Mouse (Mus musculus) spleen, postnatal 10 days (tissue): ENCODE measurements around the gene Cryge.
"Not testable (repeated sequence)": the region's sequence is repeated elsewhere in the genome, so short reads cannot be mapped to it uniquely, and the experiment has no call there.

Experiments used
- DNase-seq, 2 experiments: peaks; one replicate each; pipeline ENCODE4 v3.0.0; 2021 to 2022; ENCODE audit warnings: low spot score in 2 of 2

The Cryge gene

DNA sequence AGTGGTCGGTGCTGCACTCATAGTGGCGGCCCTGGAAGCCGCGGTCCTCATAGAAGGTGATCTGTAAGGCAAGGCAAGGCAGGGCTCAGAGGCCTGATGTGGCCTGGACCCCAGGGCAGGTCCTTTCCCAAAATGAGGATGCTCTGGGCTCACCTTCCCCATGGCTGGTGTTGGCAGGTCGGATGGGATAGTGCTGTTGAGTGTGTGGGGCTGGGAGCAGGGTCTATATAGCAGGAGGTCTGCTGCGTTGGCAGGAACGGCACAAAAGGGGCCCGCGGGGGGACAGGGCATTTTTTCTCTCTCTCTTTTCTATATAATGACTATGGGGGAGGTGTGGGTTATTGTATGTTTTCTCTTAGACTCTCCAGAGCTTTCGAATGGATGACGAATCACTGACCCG, at the start of gene Cryge:
Gene Cryge (minus strand): TSS at position 198 of the 400 bp plus-strand sequence.
- not testable (repeated sequence) for DNase-seq

DNA sequence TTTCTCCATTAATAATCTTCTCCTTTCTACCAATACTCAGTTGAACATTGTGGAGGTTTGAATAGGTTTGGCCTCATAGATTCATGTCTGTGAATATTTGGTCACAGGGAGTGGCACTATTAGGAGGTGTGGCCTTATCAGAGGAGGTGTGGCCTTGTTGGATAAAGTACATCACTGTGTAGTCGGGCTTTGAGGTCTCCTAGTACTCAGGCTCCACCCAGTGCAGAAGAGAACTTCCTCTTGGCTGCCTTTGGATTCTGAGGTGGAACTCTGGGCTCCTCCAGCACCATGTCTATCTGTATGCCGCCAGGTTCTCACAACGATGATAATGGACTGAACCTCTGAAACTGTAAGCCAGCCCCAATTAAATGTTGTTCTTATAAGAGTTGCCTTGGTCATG, 46.0 kb upstream of the Cryge start:
- no peak for DNase-seq

DNA sequence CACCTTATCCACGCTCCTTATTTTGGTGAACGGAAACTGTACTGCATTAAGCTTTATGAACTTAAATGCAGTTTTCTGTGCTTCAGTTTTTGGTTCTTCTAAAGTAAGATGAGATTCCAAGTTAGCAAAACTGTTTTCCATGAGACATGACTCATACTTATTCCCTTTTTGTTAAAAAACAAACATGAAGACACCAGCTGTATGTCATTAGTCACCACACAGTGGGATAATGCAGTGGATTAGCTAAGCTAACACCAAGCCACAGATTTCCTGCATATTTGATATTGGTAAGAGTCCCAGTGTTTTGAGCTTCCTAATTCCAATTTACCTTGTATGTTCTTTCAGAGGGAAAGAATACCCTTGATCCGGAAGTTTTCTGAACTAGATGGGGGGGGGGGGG, 40.6 kb upstream of the Cryge start:
- no peak for DNase-seq

DNA sequence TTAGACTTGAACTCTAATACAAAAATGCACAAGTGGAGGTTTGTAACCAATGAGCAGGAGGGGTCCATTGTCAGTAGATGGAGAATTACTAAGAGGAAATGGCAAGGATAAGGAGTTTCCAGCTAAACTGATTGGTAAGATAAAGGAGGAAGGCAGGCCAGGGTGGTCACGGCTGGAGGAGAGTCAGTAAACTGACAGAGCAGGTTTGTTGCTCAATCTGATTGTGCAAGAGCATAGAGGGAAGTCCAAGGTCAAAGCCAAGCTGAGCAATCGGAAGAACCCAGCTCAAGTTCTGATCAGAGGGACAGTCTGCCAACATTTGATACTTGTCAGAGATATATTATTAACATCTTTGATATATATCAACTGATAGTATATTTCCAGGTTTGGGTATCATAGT, 39.4 kb upstream of the Cryge start:
- DNase-seq, result no peak

DNA sequence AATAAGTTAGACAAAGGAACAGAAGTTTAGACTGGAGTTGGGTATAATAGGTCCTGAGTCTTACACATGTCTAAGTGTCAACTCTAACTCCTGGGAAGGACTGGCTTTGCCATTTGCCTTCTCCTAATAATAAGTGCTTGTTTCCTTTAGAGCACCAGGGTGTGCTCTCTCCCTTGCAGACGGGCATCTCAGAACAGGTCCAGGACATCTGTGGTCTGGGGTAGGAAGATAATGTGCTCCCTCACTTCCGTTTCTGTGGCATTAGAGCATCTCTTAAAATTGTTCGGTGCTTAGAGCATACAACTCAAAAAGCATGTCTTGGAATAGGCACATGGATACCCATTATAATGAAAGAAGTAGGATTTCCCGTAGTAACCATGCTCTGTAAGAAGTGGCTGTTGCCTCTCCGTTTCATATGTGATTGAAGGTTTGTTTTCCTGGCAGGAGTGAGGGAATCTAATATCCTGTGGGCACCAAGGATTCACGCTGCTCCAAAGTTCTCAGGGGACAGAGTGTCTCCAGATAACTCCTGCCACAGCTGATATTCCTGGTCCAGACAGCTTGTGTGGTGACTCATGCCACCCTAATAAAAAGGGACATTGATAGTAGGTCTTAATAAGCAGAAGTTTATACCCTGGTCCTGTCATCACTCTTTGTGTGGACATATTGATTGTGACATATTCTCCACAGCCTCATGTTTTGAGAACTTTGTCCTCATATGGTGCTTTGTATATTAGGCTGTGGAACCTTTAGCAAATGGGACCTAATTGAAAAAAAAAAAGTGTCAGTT, 37.8 kb upstream of the Cryge start:
- DNase-seq, result no peak

DNA sequence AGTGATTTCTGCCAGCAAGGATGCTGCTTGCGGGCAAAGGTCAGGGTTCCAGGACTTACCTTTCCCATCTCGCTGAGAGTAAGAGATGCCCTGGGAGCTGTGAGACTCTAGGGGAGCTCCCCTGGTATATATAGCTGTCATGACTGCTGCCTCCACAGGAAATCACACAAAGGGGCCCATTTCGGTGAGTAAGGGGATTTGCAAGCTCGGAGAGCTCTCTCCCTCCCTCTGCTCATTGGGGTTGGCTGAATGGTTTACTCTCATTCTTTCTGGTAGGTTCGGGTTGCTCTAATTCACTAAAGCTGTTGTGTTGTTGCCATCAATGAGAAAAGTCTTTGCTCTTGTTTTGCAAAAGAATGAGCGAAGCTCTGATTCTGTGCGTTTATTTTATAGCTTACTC, 31.2 kb upstream of the Cryge start, which contains the start of gene Crygb:
Gene Crygb (minus strand): TSS at position 101 of the 400 bp plus-strand sequence.
- no peak for DNase-seq

DNA sequence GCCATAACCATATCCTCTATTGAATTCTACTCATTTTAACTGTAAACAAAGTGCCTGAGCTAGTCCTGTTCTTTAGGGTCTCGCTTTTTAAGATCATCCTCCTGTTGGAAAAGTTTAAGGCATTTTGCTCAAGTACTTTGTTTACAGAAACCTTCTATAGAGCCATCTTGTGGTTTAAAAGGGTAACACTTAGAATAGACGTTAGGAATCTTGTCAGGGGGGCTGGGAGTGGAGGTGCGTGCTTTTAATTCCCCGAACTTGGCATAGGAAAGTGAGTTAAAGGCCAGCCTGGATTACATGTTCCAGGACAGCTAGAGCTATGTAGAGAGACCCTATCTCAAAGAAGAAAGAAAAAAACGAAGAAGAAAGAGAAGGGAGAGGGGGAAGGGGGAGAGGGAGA, 24.7 kb upstream of the Cryge start:
- DNase-seq, result no peak

DNA sequence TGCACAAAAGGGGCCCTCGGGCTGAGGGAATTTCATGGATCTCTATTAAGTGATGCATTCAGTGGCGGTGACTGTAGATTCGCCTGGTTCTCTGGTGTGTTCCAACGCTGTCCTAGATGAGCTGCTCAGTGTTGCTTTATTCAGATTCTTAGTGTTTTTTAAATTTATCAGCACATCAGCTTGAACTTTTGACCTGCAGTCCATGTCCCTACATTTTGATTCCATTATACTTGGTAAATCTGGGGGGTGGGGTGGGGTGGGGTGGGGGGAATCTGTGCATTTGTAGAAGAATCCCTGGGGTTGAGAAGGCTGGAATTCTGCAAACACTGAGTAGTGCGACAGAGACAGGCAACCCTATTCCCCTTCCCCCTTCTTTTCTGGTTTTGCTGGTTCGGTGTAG, 22.6 kb upstream of the Cryge start, which contains the start of gene Crygc:
Gene Crygc (minus strand): TSS at position 101 of the 400 bp plus-strand sequence.
- DNase-seq, result no peak

DNA sequence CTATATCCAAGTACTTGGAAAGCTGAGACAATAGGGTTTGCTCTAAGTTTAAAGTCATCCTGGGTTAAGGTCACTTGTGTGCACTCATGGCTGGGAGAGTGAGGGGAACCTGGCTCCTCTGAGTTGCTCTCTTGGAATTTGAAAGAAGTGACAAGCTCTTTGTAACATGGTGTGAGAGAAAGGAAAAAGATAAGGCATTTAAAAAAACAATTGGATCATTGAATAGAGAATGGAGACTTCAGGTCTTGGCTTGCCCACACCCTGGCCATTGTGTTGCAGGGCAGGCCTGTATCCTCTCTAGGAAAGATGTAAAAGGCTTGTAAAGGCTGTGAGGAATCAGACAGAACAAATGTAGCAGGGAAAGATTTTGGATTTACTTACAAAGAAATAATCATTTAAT, 16.9 kb upstream of the Cryge start:
- no peak for DNase-seq

DNA sequence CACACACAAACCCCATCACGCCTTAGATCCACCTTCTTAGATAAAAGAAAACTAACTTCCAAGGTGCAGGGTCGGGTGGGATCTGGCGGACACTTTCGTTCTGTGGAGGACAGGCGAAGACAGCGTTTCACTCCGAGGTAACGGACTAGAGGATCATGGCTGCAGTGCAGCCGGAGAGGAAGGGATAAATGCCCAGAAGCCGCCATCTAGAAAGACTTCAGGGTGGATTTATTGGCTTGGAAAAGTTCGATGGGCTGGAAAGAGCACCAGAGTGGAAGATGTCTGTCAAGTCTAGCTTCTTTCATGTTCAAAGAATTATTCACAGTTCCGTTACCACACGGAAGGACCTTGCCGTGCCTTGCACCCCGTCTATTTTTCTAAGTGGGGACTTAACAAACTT, 13.3 kb upstream of the Cryge start:
- no peak for DNase-seq

DNA sequence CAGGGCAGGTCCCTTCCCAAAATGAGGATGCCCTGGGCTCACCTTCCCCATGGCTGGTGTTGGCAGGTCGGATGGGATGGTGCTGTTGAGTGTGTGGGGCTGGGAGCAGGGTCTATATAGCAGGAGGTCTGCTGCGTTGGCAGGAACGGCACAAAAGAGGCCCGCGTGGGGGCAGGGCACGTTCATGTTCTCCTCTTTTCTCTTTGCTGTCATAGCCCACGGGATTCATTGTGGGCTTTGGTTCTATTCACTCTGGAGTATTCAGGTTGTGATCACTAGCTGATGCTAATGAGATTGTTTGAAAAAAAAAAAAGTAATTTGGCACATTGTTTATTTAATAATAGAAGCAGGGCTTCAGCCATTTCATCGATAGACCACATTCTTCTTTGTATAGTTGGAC, 12.4 kb upstream of the Cryge start, which contains the start of gene Crygd:
Gene Crygd (minus strand): TSS at position 101 of the 400 bp plus-strand sequence.
- no peak for DNase-seq

DNA sequence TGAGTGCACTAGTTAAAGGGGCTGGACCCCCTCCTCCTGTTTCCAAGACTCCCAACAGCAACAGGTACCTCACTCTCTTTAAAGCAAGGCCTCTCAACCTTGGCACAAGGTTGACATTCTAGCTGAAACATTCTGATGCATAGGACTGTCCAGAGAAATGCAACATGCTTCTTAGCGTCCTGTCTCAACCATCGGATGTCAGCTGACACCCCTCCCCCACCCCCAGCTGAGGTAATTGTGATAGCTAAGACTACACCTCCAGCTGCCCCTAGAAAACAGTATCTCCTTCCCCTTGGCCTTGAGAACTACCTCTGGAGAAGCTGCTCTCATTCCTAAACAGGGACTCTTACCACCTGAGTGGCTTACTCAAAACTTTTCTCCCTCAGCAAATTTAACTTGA, 1.2 kb upstream of the Cryge start:
- no peak for DNase-seq

DNA sequence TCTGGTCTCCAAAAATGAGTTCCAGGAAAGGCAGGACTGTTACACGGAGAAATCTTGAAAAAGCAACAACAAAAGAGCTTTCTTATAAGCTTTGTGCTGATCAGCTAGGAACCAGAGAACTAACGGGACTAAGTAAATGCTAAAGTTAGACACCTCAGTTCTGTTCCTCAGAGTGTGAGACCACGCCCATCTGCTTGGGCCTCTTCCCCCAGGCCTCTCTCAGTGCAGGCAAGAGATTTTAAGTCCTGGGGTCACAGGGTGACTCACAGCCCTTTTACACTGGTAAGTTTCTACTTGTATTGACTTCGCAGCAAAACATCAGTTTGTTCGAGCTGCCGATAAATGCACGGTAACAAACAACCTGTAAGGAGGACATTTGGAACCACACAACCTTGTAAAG, 747 bp upstream of the Cryge start:
- no peak for DNase-seq

DNA sequence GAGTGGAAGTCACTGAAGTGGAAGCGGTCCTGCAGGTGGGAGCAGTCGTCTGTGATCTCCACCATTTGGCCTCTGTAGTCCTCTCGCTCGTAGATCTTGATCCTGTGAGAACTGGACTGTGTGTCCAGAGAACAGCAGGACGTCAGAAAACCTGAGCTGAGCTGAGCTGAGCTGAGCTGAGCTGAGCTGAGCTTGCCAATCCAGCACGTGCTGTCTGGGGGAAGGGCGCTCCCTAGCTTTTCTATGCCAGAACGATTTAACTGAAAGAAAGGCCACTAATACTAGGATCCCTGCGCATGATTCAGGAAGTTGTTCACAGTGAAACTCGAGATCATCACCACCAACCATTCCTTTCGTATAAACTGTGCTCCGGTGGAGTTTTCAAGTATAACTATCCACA, 2.2 kb downstream of the Cryge start:
- DNase-seq, result no peak

DNA sequence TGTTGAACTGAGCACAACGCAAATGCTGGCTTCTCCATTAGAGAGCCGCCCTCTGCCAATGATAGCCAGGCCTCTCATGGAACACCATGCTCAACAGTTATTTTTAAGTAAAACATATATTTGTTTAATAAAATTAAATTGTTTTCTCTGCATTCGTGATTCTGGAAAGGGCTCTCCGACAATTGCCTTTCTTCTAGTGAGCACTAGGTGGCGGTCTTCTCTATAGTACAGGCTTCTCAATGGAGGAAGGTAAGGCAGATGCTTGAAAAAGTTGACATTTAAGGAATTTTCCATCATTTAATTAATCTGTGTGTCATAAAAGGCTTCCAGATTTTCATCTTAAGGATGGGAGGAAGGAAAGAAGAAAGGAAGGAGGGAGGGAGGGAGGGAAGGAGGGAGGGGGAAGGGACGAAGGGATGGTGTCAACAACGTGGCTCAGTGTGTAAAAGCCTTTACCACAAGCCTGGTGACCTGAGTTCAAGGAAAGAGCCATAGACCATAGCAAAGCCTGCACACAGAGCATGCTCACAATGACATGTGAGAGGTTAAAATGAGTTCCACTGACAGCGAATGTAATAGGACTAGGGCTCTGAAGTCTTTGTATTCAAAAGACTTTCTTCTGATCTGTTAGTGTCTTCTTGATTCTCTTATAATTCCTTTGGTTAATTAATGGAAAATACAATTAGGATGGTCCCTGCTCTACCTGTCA, 4.4 kb downstream of the Cryge start:
- DNase-seq, result peak in 1 of 2 experiments; percentile 20

DNA sequence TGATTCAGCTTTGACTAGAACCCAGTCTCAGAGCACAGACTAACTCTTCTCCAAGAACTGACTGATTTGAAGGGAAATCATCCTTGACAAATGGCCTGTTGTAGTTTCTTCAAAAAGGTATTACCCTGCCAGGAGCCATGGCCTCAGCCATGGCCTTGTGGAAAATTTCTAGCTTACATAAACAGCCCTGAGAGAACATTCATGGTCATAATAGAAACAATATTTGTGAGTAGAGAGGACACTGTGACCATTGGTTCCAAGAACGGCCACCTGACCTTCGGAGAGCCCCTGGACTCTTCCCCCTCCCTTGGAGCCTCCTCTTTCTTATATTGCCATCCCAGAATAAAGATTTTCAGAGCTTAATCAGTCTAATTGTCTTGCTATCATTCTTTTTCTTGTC, 7.5 kb downstream of the Cryge start:
- no peak for DNase-seq

DNA sequence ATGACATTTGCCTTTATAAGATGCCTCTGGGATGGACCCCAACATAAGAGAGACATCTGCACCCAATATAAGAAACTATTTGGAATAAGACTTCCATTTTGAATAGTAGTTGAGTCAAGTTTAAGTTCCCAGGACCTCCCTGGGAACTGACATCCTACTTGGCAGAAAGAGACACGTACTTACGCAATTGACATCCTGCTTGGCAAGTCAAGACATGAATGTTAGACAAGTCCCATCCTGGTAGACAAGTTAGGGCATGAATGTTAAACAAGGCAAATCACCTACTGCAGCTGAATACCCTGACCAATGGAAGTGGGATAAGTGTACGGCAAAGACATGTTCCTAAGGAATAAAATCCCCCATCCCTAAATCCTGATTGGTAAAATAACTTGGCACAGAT, 9.1 kb downstream of the Cryge start:
- DNase-seq, result no peak

DNA sequence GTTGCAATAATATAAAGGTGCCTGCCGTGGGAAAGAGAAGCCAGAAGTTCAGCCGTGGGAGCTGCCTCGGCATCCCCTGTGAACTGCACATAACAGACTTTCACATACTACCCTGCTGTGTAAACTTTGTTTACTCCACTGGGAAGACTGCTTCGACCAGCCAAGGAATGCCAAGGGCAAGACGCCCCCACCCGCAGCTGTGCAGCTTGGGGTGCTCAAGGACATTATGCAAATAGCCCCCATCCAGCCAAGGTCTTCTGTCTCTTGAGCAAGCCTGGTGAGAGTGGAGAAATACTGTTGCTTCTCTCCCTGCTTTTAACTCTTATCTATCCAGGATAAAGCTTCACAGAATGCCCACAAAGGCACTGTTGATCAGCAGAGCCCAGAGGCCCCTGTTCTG, 10.1 kb downstream of the Cryge start:
- no peak for DNase-seq

DNA sequence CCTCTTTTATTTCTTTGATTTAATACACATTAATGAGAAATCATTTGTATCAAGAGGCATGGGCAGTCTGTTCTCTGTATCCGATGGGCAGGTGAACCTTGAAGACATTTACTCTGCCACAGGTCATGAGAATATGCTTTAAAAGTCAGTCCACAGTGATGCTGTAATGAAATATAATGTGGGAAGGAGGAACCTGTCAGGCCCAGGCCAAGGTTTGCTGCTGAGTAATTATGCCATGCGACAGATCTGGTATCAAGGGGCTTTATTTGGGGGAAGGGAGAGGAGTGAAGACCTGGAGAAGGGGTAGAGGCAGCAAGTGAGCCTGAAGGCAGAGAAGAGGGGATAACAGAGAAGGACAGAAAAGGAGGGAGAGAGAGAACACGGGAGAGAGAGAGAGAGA, 11.3 kb downstream of the Cryge start:
- no peak for DNase-seq

DNA sequence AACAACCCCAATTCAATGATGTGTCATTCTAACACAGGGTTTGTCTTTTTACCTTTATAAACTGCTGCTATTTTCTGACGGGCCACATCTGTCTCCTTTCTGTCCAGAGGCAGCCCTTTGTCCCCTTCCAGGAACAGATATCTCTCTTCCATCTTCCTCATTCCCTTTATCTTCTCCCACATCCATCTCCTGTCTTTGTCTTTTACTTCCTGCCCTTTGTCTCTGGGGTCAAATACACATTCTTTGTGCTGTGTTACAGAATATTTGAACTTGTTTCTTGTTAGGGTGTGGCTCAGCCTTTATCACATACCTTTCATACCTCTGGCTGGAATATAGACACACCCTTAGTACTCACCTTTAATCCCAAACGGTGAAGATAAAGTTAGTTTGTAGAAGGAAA, 13.4 kb downstream of the Cryge start:
- no peak for DNase-seq

DNA sequence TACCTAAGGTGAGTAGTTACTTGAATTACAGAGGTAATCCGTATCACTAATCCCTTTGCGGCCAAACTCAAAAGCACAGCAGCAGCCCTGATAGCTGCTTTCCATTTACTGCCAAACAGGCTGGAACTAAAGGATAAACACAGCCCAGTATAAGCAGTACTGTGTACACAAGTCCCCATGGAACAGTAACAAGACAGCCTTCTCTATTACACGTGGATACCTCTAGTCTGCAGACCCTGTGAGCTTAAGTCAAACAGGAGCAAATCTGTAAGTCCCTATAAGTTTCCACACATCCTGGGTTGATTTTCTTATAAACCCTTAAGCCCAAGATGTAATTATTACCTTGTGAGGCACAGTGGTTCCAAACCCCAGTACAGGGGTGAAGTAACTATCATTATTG, 15.4 kb downstream of the Cryge start:
- DNase-seq, result no peak

DNA sequence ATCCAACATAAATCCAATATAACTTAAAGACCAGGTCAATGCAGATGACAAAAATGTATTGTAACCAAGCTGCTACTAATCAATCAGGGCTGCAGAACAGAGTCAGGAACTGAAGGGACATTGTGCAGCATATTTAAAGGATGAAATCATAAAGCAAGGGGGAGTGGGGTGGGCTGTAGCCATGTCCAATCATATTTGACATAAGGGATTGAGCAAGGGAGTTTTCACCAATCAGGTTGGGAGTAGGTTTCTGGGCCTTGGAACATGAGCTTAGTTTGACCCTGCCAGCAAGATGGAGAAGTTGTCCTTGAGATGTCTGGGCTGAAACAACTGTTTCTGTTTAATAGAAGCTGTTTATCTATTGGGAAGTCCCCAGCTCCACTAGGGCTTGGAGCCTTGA, 18.3 kb downstream of the Cryge start, which contains the start of gene Akr1cl:
Gene Akr1cl (minus strand): TSS at position 119 of the 400 bp plus-strand sequence.
- DNase-seq, result no peak

DNA sequence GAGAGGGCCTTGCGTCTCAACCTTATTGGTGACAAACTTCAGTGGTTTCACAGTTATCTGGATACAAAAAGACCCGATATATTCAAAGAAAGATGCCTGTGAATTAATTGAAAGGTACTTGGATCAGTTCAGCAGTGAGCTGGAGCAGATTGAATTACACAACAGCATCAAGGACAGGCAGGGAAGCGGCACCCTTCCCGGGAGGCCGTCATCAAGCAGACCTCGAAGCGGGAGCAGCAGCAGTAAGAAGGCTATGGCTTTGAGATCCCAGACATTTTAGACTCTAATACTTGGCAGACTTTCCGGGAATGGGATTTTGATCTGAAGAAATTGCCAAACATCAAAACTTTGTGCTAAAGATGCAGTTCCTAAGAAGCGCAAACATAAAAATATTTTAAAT, 22.7 kb downstream of the Cryge start:
- no peak for DNase-seq
